Mouse (Mus musculus) skeletal muscle tissue, adult 2 months (tissue): ENCODE results near the gene Kctd19.
A peak's percentile ranks its signal among the peaks of the same experiment; 100 is the strongest.

Experiments used
- DNase-seq: peaks from one replicate; pipeline ENCODE4 v3.0.0-alpha.2; 2012; ENCODE audit warnings: low read depth, low spot score

The Kctd19 gene

GRCm38 (mm10) chr8:105359646-105360045 lies 53.7 kb downstream of the Kctd19 start:
- no peak for DNase-seq

GRCm38 (mm10) chr8:105359208-105359607 lies 54.1 kb downstream of the Kctd19 start:
- no peak for DNase-seq

DNA sequence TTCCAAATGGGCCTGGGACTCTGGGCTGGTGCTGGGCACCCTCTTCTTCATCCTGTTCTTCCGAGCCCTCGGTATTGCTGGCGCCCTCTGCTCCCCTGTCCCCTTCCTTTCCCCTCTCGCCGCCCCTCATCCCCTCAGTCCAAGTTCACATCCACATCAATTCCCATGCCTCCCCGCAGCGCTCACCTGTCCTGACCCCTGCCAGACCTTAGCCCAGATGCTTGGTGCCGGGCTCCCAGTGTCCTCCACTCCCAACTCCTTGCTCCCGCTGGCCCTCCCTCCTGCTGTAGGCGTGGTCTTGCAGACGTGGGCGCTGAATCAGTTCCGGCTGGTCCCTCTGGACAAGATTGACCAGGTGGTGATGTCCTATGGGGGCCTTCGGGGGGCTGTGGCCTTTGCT lies 56.6 kb downstream of the Kctd19 start:
- no peak for DNase-seq

DNA sequence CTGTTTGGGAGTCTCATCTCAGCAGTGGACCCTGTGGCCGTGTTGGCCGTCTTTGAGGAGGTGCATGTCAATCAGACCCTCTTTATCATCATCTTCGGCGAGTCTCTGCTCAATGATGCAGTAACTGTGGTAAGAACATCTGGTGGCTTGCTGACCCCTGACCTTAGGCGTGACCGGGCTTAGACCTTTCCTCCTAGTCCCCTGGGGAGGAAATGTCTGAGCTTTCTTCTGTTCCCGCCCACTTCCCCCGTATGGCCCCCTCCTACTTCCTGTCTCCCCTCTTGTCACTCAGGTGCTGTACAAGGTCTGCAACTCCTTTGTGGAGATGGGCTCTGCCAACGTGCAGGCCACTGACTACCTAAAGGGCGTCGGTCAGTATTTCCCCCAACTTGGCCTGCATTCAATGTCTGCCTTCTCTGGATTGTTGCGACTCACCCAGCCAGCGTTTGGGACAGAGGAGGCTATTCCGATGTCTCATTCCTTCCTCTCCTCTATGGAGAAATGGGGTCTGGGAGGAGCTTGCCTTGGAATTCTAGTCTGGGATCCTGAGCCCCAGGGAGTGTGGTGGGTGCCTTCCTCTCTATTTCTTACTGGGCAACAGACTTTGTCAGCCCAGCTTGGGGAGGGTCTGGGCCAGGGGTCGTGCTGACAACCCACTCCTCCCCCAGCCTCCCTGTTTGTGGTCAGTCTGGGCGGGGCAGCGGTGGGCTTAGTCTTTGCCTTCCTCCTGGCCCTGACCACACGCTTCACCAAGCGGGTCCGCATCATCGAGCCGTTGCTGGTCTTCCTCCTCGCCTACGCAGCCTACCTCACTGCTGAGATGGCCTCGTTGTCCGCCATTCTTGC lies 57.9 kb downstream of the Kctd19 start:
- no peak for DNase-seq

DNA sequence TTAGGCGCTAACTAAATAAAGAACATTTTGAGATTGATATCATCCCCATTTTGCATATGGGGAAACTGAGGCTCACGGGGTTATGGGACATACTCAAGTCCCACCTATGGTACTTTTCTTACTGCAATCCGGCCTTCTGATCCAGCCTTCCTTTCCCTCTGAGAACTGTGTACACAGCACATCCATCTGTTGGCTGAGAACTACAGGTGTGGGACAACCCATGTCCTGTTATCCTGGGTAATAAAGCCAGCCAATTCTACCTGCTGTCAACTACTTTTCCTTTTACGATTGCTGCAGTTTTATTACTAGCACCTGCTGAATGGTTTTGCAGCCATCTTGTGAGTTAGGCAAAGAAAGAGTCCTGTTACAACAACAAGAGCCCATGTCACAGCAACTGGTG lies 58.8 kb downstream of the Kctd19 start:
- no peak for DNase-seq

DNA sequence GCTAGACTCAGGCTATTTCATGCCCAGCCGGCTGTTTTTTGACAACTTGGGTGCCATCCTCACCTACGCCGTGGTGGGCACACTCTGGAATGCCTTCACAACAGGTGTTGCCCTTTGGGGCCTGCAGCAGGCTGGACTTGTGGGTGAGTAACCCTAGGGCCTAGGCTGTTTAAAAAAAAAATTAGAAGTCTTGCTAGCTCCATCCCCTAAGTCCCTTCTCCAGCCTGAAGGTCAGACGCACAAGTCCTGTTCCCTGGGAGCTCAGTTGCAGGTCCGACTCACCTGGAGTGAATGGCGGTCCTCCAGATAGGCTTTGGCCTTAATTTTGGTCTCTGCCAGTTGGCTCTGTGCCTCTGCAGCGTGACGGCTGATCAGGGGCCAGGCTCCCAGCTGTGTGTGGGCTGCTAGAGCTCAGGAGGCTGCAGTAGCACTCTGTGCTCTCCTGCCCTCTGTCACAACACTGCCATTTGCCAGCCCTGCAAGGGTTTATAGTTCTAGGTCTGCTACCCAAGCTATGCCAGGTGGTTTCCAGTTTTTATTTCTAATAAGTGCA lies 59.6 kb downstream of the Kctd19 start:
- DNase-seq: no peak

DNA sequence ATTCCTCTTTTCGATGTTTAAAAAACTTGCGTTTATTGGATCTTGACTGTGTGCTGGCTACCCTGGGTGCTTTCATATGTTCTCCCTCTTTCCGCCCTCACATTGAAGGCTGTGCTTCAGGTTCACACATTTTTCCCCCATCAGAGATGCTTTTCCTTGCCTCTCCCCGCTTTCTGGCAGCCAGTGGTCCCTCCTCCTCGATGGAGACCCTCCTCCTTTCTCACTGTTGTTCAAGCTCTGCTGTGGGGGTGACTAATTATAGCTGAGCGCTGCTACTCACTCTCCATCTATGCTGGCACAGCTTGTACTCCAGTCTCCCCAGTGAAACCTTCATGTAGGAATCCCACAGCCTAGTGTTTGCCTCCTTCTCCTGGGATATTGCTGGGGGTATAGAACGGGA lies 63.1 kb downstream of the Kctd19 start:
- no peak for DNase-seq

GRCm38 (mm10) chr8:105349096-105349771 lies 64.1 kb downstream of the Kctd19 start:
- DNase-seq: no peak

DNA sequence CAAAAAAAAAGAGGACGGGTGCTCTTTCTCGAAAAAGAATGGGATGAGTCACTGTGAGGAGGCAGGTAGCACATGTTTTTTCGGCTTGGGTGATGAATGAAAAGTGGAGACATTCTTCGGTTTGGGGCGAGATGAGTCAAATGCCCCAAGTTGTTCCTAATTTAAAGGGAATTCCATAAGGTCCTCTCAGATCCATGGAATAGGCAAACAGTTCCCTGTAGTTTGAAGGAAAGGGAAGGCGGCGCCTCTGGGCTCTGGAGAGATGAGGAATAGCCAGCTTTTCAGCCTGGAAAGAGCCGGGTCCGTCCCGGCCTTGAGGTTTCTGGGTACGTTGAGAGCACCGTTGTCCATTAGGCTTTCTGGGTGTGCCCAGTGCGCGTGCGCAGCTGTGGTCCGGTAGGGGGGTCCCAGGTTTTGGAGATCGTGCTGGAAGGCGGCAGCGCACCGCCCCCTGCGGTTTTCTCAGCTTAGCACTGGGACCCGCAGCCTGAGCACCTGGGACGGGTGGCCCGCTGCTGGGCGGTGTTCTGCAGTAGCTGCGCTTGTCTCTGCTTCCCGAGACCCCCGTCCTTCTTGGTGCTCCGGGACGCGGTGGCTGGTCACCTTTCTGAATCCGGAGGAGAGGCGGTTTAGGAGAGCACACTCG lies 64.7 kb downstream of the Kctd19 start, which contains the start of gene Slc9a5:
TSS of gene Slc9a5 (plus strand) at position 394 of the 646 bp plus-strand sequence.
- DNase-seq: no peak

GRCm38 (mm10) chr8:105347428-105348221 lies 65.7 kb downstream of the Kctd19 start, which contains the start of gene Fhod1:
TSS of gene Fhod1 (minus strand) at chr8:105347953.
- DNase-seq: peak; percentile 92

DNA sequence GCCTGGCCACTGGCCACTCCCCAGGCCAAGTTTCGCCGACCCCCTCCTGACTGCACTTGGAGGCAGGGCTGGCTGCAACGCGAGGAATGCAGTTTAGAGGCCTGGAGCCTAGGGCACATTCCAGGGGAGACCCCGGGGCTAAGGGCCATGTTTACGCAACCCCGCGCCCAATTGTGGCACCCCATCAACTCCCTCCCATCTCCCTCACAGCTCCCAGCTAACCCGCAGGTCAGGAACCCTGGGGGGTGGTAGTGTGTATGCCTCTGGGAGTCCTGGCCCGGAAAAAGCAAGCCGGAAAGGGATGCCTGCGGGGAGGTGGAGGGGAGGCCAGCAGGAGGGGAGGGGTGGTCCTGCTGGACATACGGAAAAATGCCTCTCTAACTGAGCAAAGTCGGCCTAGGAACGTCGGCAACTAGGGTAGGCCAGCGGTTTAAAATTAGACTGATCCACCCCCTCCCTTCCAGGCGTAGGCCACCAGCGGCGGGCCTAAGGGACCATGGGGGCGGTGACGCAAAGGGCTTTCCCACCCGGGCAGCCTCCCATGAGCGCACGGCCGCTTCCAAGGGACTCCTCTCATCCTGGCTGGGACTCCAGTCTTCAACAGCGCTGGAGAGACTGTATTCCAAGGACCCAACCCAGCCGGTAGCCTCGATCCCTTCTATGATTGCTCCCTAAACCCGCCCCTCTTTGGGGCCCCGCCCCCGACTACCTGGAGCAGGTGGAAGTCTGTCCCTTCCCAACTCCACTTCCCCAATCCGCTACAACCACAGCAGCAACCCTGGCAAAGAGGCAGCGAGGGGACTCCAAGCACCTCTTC lies 66.5 kb downstream of the Kctd19 start:
- peak; percentile 79 for DNase-seq

DNA sequence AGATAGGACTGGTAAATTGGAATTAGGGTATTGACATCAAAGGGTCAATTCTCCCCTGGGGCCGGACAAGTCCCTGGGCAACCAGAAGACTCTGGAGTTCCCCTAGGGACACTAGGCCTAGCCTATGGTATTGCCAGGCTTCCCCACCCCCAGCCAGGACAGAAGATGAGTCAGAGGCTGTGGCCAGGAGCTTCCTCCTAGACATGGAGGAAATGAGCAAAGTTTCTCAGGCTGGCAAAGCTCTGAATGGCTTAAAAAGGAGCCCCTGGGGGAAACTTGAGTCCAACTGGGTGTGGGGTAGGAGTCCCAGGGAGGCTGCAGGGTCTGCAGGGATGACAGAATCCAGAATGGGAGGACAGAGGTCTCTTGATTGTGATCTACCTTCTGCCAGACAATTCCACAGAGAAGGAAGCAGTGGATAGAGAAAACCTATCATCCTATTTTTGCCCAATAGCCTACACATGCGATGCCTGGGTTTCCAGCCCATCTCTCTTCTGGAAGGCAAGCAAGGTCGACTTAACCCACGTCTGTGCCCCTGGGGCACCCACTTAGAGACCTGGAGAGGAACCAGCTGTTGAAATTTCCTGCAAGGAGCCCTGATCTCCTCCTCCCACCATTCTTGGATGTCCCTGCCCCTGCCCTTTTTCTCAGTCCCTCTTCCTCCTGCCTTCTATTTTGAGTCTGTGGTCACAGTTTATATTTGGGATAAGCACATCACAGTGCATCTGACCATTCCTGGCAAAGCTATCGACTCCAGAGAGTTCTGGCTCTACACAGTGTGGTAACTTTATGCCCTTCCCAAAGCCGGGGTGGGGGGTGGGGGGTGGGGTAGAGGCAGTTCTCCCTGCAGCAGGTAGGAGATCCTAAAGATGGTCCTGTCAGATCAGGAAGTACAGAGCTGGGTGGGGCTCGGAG lies 68.0 kb downstream of the Kctd19 start:
- peak; percentile 88 for DNase-seq

DNA sequence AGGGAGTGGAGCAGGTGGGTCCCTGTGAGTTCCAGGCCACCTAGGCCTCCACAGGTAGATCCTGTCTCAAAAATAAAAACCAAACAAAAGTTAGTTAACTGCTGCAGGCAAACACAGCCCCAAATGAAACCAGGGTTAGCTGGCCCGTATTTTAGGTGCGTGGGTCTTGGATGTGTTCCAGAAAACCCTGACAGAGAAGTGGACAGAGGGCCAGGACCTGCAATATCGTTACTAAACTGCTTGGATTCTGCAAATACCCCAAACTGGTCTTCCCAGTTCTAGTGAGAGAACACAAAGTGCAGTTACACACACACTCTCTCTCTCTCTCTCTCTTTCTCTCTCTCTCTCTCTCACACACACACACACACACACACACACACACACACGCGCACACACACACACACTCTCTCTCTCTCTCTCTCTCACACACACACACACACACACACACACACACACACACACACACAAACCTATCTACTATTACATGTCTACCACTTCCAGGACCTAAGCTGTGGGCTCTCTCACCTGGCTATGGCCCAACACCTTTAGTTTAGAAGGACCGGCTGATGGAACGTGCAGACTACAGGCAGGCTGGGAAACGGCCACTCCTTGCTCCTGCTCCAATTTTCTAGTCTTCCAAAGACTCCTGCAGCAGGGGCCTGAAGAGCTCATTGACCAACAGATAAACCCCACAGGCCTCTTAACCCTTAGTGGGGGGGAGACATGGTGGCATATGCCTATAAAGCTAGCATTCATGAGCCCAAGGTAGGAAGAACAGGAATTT lies 69.3 kb downstream of the Kctd19 start:
- no peak for DNase-seq

GRCm38 (mm10) chr8:105342768-105343167 lies 70.5 kb downstream of the Kctd19 start:
- DNase-seq: no peak

- DNase-seq: no peak
Measured at GRCm38 (mm10) chr8:105341399-105341798, 71.9 kb downstream of the Kctd19 start.

DNA sequence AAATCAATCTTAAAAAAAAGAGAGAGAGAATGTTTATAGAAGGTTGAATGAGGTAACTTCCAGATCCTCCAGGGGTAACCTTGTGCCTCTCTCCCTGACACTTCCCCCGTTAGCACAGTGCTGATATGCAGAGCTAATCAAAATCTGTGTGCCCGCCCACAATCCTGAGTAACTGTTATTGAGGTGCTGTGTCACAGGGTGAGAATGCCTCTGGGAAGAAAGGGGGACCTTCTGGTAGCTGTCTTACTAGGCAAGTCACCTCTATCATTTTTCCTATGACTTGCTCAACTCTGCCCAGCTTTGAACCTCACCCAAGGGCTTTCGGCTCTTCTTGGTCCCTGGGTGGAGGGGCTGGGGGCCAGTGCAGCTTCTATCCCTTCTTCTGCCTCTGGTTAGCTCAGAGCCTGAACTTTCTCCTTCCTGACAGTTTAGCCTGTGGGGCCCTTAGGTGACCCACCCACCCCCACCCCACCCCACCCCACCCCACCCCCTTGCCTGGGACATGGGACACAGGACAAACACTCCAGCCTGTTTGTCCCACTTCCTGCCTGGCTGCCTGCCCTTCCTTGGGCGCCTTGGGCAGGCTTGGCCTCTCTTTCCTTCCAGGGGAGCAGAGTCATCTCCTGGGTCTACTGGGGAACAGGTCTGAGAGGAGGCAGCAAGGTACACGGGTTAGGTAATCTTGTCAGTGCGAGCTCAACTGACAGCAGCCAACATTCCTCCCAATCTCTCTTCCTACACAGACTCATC lies 73.2 kb downstream of the Kctd19 start:
- no peak for DNase-seq

GRCm38 (mm10) chr8:105338992-105339391 lies 74.3 kb downstream of the Kctd19 start:
- DNase-seq: no peak
